Mouse (Mus musculus) T-cell, adult 66 days (primary cell): ENCODE results near the gene Oser1. TPM values are rescaled to one million over a fixed set of nuclear protein-coding genes. Genes with fewer than 3 reads are reported as not detected.

Experiments used
- total RNA-seq, 2 experiments: library from RNA; stranded (reverse); gene quantifications; 3 replicates in 1 of 2; 4 replicates in 1 of 2; pipeline ENCODE4 v1.2.4; 2023

The Oser1 gene
- total RNA-seq, result 100 to 1,000 TPM; 130 to 164 TPM

DNA sequence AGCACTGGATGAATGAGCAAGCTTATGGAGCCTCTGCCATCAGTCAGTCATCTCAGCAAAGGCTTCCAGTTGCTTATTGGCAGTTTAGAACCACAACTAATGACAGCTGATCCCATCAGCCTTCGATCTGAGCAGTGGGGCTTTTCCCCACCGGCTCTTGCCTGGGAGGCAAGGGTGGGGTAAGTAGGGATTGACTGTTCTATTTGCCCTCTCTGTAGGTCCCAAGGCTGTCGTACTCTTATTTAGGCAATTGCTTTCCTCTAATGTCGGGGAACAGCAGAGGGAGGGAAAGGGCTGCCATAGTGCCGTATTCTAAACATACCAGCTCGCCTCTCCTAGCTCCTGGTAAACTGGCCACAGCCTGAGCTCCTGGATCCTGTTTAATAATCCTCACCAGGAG is at the start of gene Oser1:
Oser1 (minus strand) TSS at position 101 of the 400 bp plus-strand sequence.

DNA sequence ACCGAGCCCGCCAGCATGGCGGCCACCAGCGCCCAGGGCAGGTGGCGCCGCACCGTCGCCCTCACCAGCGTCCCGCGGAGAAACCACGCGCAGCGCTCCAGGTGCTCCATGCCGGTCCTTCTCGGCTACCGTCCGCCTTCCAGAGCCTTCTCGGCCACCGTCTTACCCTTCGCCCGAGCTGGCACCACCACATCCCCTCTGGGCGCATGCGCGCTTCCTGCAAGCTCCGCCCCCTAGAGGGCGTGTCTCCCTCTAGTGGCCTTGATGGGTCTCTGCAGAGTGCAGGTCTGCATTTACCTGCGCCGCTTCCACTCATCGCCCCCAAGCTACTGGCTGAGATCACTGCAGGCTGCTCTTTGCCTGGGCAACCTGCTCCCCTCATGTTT is 48.0 kb upstream of the Oser1 start, which contains the start of gene Fitm2:
Fitm2 (minus strand) TSS at position 164 of the 386 bp plus-strand sequence.

GRCm38 (mm10) chr2:163438246-163438618 is 13.7 kb upstream of the Oser1 start, which contains the start of gene Gdap1l1:
Gdap1l1 (plus strand) TSS chr2:163438476.

DNA sequence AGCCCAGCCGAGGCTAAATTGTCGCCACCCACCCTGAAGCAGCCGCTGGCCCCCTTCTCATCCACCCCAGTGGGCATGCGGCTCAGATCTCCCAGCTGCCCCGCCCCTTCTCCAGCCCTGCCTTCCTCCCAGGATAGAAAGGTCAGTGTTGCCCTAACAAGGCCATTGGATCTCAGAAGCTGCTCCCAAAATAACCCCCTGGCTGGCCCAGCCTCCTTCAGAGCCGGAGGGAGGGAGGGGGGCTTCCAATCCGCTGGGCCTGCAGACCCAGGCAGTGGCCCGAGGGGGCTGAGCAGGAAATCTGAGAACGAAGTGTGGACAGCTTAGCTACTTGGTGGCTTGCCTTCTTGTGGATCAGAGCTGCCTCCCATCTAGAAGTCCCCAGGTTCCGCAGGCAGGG is 26.6 kb downstream of the Oser1 start, which contains the start of gene Jph2:
Jph2 (minus strand) TSS at position 89 of the 400 bp plus-strand sequence.

Other genes with a start within 250 kb of the Oser1 start
- 1 to 10 TPM; 3.7 to 6.4 TPM for gene Tox2, start 221.6 kb downstream of the Oser1 start, total RNA-seq
- not detected for gene Jph2, start 26.7 kb downstream of the Oser1 start, total RNA-seq
- gene Gdap1l1, start 13.8 kb upstream of the Oser1 start, total RNA-seq, result not detected
- 1 to 10 TPM; 5.8 to 6.1 TPM for gene Fitm2, start 47.9 kb upstream of the Oser1 start, total RNA-seq
- not detected for gene R3hdml, start 67.6 kb upstream of the Oser1 start, total RNA-seq
- not detected for gene Hnf4a, start 82.1 kb upstream of the Oser1 start, total RNA-seq
- 10 to 100 TPM; 60.4 to 65.1 TPM for gene Ttpal, start 177.6 kb upstream of the Oser1 start, total RNA-seq
- gene Serinc3, start 220.4 kb upstream of the Oser1 start, total RNA-seq, result 100 to 1,000 TPM; 635 to 716 TPM
- 10 to 100 TPM; 21.8 to 24.7 TPM for gene Pkig, start 233.7 kb upstream of the Oser1 start, total RNA-seq